Mouse (Mus musculus) layer of hippocampus, postnatal 36 days (tissue): ENCODE measurements around the gene Col19a1. TPM values are rescaled to one million over a fixed set of nuclear protein-coding genes. Genes with fewer than 3 reads are reported as not detected.

ENCODE experiments used
- DNase-seq, 2 experiments: peaks; one replicate each; pipeline ENCODE4 v3.0.0; 2022
- total RNA-seq, 2 experiments: library from RNA; stranded (reverse); gene quantifications; 2 replicates each; pipeline ENCODE4 v1.2.3; 2021

The Col19a1 gene
- total RNA-seq, 2 experiments from 2014 or later: 21.9 to 23.4 TPM

GRCm38 (mm10) chr1:24458015-24458414 lies 129.3 kb downstream of the Col19a1 start:
- DNase-seq: no peak

GRCm38 (mm10) chr1:24452572-24453269 lies 134.6 kb downstream of the Col19a1 start:
- DNase-seq: no peak

GRCm38 (mm10) chr1:24452159-24452558 lies 135.1 kb downstream of the Col19a1 start:
- DNase-seq: no peak

GRCm38 (mm10) chr1:24437425-24437824 lies 149.8 kb downstream of the Col19a1 start:
- no peak for DNase-seq

- no peak for DNase-seq
Observed at GRCm38 (mm10) chr1:24428306-24428705, 159.0 kb downstream of the Col19a1 start.

- DNase-seq: peak; percentile 36 to 46
Observed at GRCm38 (mm10) chr1:24378125-24378821, 209.0 kb downstream of the Col19a1 start.

GRCm38 (mm10) chr1:24374902-24375301 lies 212.4 kb downstream of the Col19a1 start:
- DNase-seq: no peak

- DNase-seq: no peak
Observed at GRCm38 (mm10) chr1:24373671-24374070, 213.6 kb downstream of the Col19a1 start.

GRCm38 (mm10) chr1:24372471-24373258 lies 214.6 kb downstream of the Col19a1 start:
- DNase-seq: no peak

GRCm38 (mm10) chr1:24367570-24368517 lies 219.4 kb downstream of the Col19a1 start:
- DNase-seq: peak; percentile 27 to 45

GRCm38 (mm10) chr1:24364775-24365174 lies 222.5 kb downstream of the Col19a1 start:
- no peak for DNase-seq

GRCm38 (mm10) chr1:24361990-24362635 lies 225.2 kb downstream of the Col19a1 start:
- no peak for DNase-seq

GRCm38 (mm10) chr1:24349462-24350217 lies 237.6 kb downstream of the Col19a1 start:
- DNase-seq: no peak

- DNase-seq: no peak
Observed at GRCm38 (mm10) chr1:24347621-24348160, 239.6 kb downstream of the Col19a1 start.

- DNase-seq: no peak
Observed at GRCm38 (mm10) chr1:24337556-24338275, 249.6 kb downstream of the Col19a1 start.

- DNase-seq: no peak
Observed at GRCm38 (mm10) chr1:24336051-24336450, 251.2 kb downstream of the Col19a1 start.

- DNase-seq: no peak
Observed at GRCm38 (mm10) chr1:24316961-24317589, 270.2 kb downstream of the Col19a1 start.

- no peak for DNase-seq
Observed at GRCm38 (mm10) chr1:24316490-24316889, 270.8 kb downstream of the Col19a1 start.

- DNase-seq: no peak
Observed at GRCm38 (mm10) chr1:24310847-24311246, 276.4 kb downstream of the Col19a1 start.
